Mouse (Mus musculus) left cerebral cortex, adult 2 months (tissue): ENCODE measurements around the gene Pex10. TPM values are rescaled to one million over a fixed set of nuclear protein-coding genes. Genes with fewer than 3 reads are reported as not detected.

ENCODE experiments used
- DNase-seq, 2 experiments: peaks; one replicate each; pipeline ENCODE4 v3.0.0; 2021 to 2022; ENCODE audit warnings: low spot score in 2 of 2, mixed read lengths in 1 of 2; ENCODE audit errors: extremely low spot score in 1 of 2
- H3K27ac ChIP-seq: fragments of 200-600 bp; 2 replicates; pipeline ENCODE4 v1.8.1; 2022
- H3K4me3 ChIP-seq: fragments of 200-600 bp; 2 replicates; pipeline ENCODE4 v1.8.1; 2022
- CTCF ChIP-seq: fragments of 200-600 bp; IDR thresholded peaks from 2 replicates; pipeline ENCODE4 v1.8.1; 2022; ENCODE audit warnings: antibody characterized with exemption, mild to moderate bottlenecking, moderate library complexity
- intact Hi-C: fragments of 180-260 bp; cut with DNase I; formaldehyde crosslinking; loops from one replicate; pipeline ENCODE4 v1.15.1; 2025
- total RNA-seq, 2 experiments: library from RNA; stranded (reverse); gene quantifications; 2 replicates each; pipeline ENCODE4 v1.2.3; 2021

Gene Pex10
- total RNA-seq, 2 experiments from 2014 or later: 17.4 to 18.3 TPM

- Histone ChIP-seq H3K4me3 (no peak overlapping the region), H3K27ac (peak overlapping the region; percentile 64)
- TF ChIP-seq CTCF: no peak
- no peak for DNase-seq
- intact Hi-C loops: no loop called here
Observed at GRCm38 (mm10) chr4:155034202-155034601, 32.6 kb upstream of the Pex10 start.

DNA sequence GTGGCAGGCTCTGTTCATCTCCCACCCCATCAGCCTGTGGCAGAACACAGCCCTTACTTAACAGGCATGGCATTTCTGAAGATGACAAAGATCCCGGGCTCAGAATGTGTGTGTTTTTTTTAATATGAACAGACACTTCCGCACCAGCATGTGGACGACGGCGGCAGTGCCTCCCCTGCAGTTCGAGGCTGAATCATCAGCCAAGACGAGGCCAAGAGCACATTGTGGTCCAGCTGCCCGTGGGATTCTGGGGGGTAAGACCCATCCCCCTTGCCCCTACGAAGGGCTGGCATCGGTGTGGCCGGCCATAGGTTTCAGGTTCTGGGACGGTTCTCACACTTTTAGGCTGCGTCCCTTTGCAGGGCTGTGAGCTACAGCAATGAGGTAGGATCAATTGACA lies 32.0 kb upstream of the Pex10 start:
- Histone ChIP-seq H3K27ac (peak overlapping the region; percentile 64), H3K4me3 (no peak overlapping the region)
- no peak for DNase-seq
- intact Hi-C loops: no loop called here
- TF ChIP-seq CTCF: no peak

DNA sequence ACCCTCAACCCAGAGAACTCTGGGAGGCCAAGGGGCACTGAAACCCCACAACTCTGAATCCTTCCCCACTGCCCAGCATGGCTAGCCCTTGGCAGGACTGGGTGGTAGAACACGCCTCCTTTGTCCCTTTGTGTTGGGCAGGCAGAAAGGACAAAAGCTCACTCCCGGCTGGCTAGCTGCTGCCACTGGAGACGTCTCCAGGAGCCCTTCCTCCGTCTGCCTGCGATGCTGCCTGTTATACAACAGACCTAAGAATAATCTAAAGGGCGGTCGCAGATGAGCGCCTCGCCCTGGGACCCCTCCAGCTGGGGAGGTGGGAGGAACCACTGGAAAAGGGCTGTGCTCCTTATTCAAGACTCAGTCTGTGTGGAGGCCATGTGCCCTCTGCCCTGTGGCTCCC lies 26.6 kb upstream of the Pex10 start:
- intact Hi-C loops: loop anchor here (2.0 kb wide), 1 partner anchor 23 kb away; no protein-coding TSS in a partner anchor
- peak overlapping the region; percentile 39 for H3K4me3 ChIP-seq
- H3K27ac ChIP-seq: peak overlapping the region; percentile 96
- DNase-seq: peak; percentile 45 to 55
- no peak for TF ChIP-seq CTCF

DNA sequence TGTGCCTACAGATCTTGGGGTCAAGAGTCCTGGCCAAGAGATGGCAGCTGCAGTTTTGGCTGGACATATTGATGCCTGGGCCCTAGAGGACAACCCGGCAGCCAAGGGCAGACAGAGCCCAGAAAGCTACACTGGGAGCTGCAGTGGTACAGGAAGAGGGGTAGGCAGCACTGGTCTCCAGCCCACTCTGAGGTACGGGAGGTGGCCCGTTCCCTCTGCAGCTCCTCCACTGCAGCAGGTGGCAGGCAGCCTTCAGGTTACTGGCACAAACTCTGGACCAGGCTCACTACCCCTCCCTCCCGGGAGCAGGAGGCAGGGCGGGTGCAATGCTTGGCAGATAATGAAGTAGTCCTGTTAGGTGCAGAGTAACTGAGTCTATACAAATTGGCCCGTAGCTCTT lies 26.1 kb upstream of the Pex10 start:
- Histone ChIP-seq H3K4me3 (peak overlapping the region; percentile 39), H3K27ac (peak overlapping the region; percentile 96)
- DNase-seq: no peak
- TF ChIP-seq CTCF: no peak
- intact Hi-C loops: loop anchor here (2.0 kb wide), 1 partner anchor 24 kb away; no protein-coding TSS in a partner anchor

GRCm38 (mm10) chr4:155042606-155043288 lies 24.1 kb upstream of the Pex10 start:
- no peak; the same call in 1 of the 2 replicates for TF ChIP-seq CTCF
- intact Hi-C loops: no loop called here
- Histone ChIP-seq H3K4me3 (peak overlapping the region; percentile 65), H3K27ac (peak overlapping the region; percentile 80)
- peak; percentile 61 to 63 for DNase-seq

- intact Hi-C loops: no loop called here
- Histone ChIP-seq H3K27ac (peak overlapping the region; percentile 80), H3K4me3 (peak overlapping the region; percentile 65)
- TF ChIP-seq CTCF: no peak
- no peak for DNase-seq
Observed at GRCm38 (mm10) chr4:155043289-155043625, 23.6 kb upstream of the Pex10 start.

DNA sequence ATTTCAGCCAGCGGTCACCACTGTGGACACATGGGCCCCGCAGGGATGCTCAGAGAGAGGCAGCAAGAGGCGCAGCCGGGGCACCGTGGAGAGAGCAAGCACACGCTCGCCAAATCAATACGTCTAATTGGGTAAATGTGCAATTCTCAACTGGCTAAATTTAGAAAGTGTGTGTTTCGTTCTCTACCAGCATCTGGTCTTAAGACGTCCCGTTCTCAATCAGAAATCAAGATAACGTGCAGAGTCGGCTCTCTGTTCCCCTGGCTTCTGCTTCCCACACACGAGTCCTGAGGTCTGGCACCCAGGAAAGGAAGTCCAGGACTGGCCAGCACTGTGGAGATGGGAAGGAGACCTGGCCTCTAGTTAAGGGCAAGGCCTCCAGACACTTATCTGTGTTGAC lies 20.2 kb upstream of the Pex10 start:
- intact Hi-C loops: no loop called here
- no peak for DNase-seq
- Histone ChIP-seq H3K4me3 (no peak overlapping the region), H3K27ac (no peak overlapping the region)
- TF ChIP-seq CTCF: no peak

GRCm38 (mm10) chr4:155050116-155050515 lies 16.7 kb upstream of the Pex10 start:
- DNase-seq: no peak
- H3K27ac ChIP-seq: no peak overlapping the region
- no peak overlapping the region for H3K4me3 ChIP-seq
- intact Hi-C loops: no loop called here
- TF ChIP-seq CTCF: no peak

DNA sequence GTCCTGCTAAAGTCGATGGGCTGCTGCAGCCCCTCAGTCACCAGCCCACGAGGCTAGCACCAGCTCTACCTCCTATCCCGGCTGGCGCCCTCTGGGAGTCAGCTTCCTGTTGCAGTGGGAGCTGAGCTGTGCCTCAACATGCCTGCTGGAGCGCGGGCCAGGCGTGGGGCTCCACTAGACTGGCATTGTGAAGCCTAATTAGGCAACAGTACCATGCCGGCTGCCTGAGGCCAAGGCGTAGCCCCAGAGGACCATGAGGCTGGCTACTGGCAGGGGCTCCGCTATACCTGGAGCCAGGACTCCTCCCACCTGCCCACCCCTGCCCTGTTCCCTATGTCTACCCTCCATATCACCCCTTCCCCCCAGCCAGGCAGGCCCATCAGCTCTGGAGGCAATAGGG lies 10.1 kb upstream of the Pex10 start, which contains the start of gene Plch2:
Plch2 (minus strand) TSS at position 61 of the 400 bp plus-strand sequence.
- intact Hi-C loops: no loop called here
- no peak for DNase-seq
- Histone ChIP-seq H3K4me3 (no peak within 1 kb of the TSS), H3K27ac (no peak within 1 kb of the TSS)
- TF ChIP-seq CTCF: no peak

DNA sequence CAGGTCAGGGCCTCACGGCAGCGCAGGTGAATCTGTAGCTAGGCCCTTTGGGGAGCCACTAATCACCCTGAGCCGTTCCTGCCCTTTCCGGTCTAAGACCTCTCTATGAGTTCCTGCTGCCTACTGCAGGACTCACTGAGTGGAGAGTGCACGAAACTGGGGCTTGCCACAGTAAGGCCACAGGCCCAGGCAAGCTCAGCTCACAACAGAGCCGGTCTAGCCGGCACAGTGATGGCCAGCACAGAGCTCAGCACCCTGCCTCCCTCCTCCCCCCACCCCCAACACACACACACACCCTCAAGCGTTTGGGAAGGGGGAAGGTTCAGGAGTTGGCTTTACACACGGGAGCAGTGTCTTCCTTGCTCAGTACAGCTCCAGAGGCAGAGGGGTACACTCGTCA lies 8.5 kb upstream of the Pex10 start:
- intact Hi-C loops: no loop called here
- H3K4me3 ChIP-seq: no peak overlapping the region
- no peak for TF ChIP-seq CTCF
- no peak overlapping the region for H3K27ac ChIP-seq
- DNase-seq: no peak

DNA sequence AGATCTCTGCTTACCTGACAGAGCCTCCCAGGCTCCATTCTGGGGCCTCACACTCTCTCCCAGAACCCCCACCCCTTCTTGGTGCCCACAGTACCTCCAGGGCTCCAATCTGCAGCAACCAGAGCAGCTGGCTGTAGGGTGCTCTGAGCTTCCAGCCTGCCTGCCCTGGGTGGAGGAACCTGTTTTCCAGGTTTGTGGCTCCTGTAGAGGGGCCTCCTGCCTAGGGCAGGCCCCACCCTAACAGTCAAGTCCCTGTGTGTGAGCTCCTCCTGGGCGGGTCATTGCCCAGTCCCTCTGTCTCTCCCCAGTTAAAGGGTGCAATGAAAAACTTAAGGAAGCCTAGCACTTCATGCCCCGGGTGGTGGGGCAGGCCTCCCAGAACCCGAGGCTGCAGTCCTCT lies 2.9 kb upstream of the Pex10 start:
- intact Hi-C loops: no loop called here
- DNase-seq: no peak
- TF ChIP-seq CTCF: no peak
- H3K4me3 ChIP-seq: no peak overlapping the region
- no peak overlapping the region for H3K27ac ChIP-seq

DNA sequence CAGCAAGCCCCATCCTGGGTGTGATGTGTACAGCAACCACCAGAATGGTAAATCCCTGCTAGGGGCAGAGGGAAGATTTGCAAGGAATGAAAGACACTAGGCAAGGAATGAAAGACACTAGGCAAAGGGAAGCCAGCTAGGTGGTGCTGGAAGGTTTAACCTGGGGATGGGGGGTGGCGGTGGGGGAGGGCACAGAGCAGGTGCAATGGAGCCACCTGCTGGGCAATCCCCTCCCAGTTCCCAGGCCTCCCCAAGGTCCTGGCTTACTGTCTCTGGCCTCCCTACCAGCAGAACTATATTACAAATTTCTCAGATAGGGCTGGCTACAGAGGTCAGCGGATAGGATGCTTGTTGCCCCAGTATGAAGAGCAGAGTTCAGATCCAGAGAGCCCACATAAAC lies 2.3 kb upstream of the Pex10 start:
- DNase-seq: no peak
- no peak overlapping the region for H3K4me3 ChIP-seq
- intact Hi-C loops: no loop called here
- no peak overlapping the region for H3K27ac ChIP-seq
- no peak; the same call in 1 of the 2 replicates for TF ChIP-seq CTCF
